Mouse (Mus musculus): ENCODE data around the gene B4galnt2. TPM values are rescaled to one million over a fixed set of nuclear protein-coding genes. Genes with fewer than 3 reads are reported as not detected.
"Not testable (repeated sequence)": the region's sequence is repeated elsewhere in the genome, so short reads cannot be mapped to it uniquely, and the experiment has no call there.

The B4galnt2 gene
- polyA plus RNA-seq, 1 experiment: not detected

DNA sequence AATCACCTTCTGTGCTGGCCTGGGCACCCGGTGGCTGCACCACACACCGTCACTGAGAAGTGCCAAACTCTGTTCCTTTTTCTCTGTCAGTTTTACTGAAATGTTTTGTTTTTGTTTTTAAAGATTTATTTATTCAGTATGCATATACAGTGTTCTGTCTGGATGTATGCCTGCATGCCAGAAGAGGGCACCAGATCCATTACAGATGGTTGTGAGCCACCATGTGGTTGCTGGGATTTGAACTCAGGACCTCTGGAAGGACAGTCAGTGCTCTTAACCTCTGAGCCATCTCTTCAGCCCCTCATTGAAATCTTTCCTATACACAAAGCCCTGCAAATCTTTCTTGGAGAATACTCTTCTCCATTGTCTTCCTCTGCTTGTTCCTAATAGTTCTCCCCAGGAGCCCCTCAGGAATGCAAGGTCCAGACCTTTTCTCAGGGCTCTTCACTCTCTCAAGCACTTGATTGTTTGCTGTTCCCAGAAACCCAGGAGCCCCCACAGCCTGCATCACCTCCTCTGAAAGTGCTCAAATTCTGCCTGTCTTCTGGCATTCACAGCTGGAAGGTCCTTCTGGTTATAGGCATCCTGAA lies 24.1 kb downstream of the B4galnt2 start:
- no peak for DNase-seq (ENCODE audit: low read depth)
- no peak for TF ChIP-seq CTCF (IDR thresholded peaks at IDR 0.05; ENCODE audit: borderline replicate concordance, extremely low read depth, insufficient read depth, insufficient read length)
- TF ChIP-seq POLR2A (IDR thresholded peaks at IDR 0.05; ENCODE audit: borderline replicate concordance, extremely low read depth, insufficient read depth, insufficient read length, poor library complexity, severe bottlenecking): no peak

- DNase-seq (ENCODE audit: low read depth): not testable (repeated sequence)
Observed at GRCm38 (mm10) chr11:95879861-95880260, 34.8 kb downstream of the B4galnt2 start.

DNA sequence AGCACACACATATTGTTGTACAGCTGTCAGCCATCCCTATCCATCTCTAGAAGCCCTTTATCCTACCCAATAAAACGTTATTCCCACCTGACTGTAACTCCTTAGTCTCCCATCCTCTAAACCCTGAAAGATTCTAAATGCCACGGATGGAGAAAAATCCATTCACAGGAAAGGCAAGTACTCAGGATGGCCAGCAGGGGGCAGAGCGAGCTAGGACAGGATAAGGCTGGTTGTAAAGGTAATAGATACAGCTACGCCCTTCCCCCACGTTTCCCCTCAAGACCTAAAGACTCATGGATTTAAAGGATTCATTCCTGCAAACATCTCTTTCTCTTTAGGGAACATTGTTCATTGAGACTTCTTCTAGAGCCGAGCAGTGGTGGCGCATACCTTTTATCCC lies 38.4 kb downstream of the B4galnt2 start:
- DNase-seq (ENCODE audit: low read depth): peak; percentile 85
- TF ChIP-seq POLR2A (IDR thresholded peaks at IDR 0.05; ENCODE audit: borderline replicate concordance, extremely low read depth, insufficient read depth, insufficient read length, poor library complexity, severe bottlenecking) (no peak), CTCF (IDR thresholded peaks at IDR 0.05; ENCODE audit: borderline replicate concordance, extremely low read depth, insufficient read depth, insufficient read length) (peak; percentile 80; the same call in 1 of the 2 replicates)

DNA sequence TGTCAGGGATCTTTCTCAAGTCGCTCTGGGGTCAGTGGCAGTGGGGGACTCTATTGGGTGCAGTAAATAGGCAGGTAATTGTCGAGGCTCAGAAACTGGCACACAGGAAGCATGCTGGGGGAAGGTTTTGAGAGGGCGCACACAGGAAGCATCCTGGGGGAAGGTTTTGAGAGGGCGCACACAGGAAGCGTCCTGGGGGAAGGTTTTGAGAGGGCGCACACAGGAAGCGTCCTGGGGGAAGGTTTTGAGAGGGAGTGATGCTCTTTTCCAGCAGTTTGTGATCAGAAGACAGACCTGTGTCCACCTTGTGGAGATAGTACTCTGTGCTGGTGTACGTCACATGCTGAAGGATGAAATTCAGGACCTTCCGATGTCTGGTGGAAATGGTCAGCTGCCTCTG lies 38.9 kb downstream of the B4galnt2 start:
- DNase-seq (ENCODE audit: low read depth): peak; percentile 31

GRCm38 (mm10) chr11:95869918-95870470 lies 44.7 kb downstream of the B4galnt2 start:
- no peak for TF ChIP-seq CTCF (IDR thresholded peaks at IDR 0.05; ENCODE audit: borderline replicate concordance, extremely low read depth, insufficient read depth, insufficient read length)
- no peak for TF ChIP-seq POLR2A (IDR thresholded peaks at IDR 0.05; ENCODE audit: borderline replicate concordance, extremely low read depth, insufficient read depth, insufficient read length, poor library complexity, severe bottlenecking)
- no peak for DNase-seq (ENCODE audit: low read depth)

More for the DNA sequence above, 38.9 kb downstream of the B4galnt2 start:
- no peak for TF ChIP-seq POLR2A (IDR thresholded peaks at IDR 0.05; ENCODE audit: borderline replicate concordance, extremely low read depth, insufficient read depth, insufficient read length, poor library complexity, severe bottlenecking)

DNA sequence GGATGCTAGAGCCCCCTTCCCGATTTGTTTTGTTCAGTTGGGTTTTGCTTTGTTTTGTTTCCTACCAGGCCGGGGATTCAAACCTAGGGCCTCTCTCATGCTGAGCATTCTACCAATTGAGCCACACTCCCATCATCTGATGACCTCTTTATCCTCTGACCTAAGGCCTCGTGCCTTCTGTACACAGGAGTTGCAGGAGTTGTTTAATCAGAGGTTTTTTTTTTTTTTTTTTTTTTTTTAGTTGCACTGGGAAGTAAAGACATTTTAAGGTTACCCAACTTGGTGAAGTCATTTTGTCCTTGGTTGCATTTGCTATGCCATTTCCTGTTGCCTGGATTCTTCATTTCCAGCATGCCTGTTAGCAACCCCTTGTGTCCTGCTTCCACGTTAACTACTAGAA lies 45.2 kb downstream of the B4galnt2 start:
- DNase-seq (ENCODE audit: low read depth): no peak
- TF ChIP-seq CTCF (IDR thresholded peaks at IDR 0.05; ENCODE audit: borderline replicate concordance, extremely low read depth, insufficient read depth, insufficient read length): no peak
- no peak for TF ChIP-seq POLR2A (IDR thresholded peaks at IDR 0.05; ENCODE audit: borderline replicate concordance, extremely low read depth, insufficient read depth, insufficient read length, poor library complexity, severe bottlenecking)

DNA sequence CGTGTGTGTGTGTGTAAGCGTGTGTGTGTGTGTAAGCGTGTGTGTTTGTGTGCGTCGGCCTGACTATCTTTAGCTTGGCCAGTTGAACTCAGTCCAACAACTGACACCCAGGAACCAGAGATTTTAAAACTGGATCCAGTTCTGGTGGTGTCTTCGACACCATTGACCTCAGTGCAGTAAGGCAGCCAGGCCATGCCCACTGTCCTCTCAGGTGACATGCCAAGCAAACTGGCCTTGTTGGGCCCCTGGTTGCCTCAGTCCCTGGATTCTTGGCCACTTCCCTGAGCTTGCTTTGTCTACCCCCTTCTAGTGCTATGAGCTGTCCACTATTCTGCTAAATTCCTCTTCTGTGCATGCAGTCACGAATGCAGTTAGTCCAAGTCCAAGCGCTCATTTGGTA lies 53.3 kb downstream of the B4galnt2 start:
- TF ChIP-seq CTCF (IDR thresholded peaks at IDR 0.05; ENCODE audit: borderline replicate concordance, extremely low read depth, insufficient read depth, insufficient read length) (no peak), POLR2A (IDR thresholded peaks at IDR 0.05; ENCODE audit: borderline replicate concordance, extremely low read depth, insufficient read depth, insufficient read length, poor library complexity, severe bottlenecking) (no peak)
- no peak for DNase-seq (ENCODE audit: low read depth)

- no peak for DNase-seq (ENCODE audit: low read depth)
- TF ChIP-seq CTCF (IDR thresholded peaks at IDR 0.05; ENCODE audit: borderline replicate concordance, extremely low read depth, insufficient read depth, insufficient read length) (no peak), POLR2A (IDR thresholded peaks at IDR 0.05; ENCODE audit: borderline replicate concordance, extremely low read depth, insufficient read depth, insufficient read length, poor library complexity, severe bottlenecking) (no peak)
Observed at GRCm38 (mm10) chr11:95860071-95860490, 54.6 kb downstream of the B4galnt2 start.

- TF ChIP-seq CTCF (IDR thresholded peaks at IDR 0.05; ENCODE audit: borderline replicate concordance, extremely low read depth, insufficient read depth, insufficient read length): no peak
- no peak for TF ChIP-seq POLR2A (IDR thresholded peaks at IDR 0.05; ENCODE audit: borderline replicate concordance, extremely low read depth, insufficient read depth, insufficient read length, poor library complexity, severe bottlenecking)
- DNase-seq (ENCODE audit: low read depth): peak; percentile 84
Observed at GRCm38 (mm10) chr11:95859468-95859855, 55.2 kb downstream of the B4galnt2 start.

DNA sequence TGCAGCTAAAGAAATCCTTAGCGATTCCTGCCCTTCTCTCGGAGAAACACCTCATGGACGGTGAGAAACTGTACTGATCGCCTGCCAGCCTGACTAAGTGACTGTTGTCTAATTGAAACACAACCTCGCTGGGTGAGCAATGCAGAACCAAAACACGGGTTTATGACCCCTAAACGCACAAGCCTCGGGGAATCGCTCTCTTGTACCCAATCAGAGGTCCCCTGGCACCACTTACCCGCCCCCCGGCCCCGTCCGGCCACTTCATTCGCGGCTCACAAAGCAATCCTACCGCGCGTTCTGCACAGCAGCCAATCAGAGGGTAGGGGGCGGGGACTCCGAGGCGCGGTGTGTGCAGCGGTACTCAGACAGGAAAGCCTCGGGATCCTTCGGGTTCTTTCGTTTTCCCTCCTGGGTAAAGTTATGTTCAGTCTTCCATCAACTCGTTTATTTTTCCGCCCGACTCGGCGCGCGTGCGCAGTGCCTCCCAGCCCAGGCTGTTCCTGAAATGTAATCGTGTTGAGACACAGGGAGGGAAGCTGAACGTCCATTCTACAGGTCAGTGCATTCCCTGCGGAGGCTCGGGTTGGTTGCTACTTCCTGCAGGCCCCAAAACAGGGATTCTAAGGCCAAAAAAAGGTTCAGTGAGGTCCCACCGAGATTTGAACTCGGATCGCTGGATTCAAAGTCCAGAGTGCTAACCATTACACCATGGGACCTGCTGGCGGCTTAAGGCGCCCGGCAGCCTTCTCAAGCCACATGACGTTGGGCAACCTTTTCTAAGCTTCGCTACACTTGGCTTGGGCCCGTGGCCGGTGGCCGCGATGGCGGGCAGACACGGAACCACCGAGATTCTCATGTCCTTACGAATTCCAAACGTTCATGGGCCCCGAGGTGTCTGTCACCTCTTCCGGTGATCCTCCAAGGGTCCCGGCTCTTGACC lies 55.9 kb downstream of the B4galnt2 start:
- no peak for TF ChIP-seq POLR2A (IDR thresholded peaks at IDR 0.05; ENCODE audit: borderline replicate concordance, extremely low read depth, insufficient read depth, insufficient read length, poor library complexity, severe bottlenecking)
- TF ChIP-seq CTCF (IDR thresholded peaks at IDR 0.05; ENCODE audit: borderline replicate concordance, extremely low read depth, insufficient read depth, insufficient read length): no peak

DNA sequence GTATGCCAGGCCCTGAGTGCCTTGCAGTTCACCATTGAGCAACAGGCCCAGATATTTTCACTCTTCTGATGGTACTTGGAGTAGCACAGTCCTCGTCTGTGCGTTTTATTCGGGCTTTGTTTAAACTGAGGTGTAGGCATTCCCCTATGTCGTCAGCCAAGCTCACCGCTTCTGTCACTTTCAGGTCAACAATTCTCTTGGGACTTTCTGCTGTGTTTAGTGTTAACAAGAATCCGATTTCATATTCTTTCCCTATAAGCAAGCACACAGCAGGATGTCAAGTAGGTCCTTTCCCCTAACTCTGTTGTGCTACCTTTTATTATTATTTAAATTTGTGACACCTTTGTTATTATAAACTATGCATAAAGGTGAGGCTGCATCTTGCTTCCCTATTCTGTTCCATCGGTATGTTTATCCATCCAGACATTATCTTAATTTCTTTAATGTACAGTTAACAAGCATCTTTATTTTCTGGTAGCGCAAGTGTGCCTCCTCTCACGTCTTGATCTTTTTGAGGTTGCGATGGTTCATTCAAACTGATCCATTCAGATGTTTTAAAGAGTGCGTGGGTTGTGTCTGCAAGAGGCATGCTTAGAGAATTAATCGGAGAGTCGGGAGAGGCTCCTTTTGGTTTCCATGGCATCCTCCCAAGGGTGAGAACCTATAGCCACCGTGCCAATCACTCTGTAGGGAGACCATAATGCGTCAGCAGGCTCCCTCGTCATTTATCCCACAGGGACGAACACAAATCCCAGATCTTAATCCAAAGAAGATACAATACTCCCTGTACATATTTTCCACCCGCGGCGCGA lies 56.8 kb downstream of the B4galnt2 start:
- TF ChIP-seq CTCF (IDR thresholded peaks at IDR 0.05; ENCODE audit: borderline replicate concordance, extremely low read depth, insufficient read depth, insufficient read length) (no peak), POLR2A (IDR thresholded peaks at IDR 0.05; ENCODE audit: borderline replicate concordance, extremely low read depth, insufficient read depth, insufficient read length, poor library complexity, severe bottlenecking) (no peak)
- peak; percentile 3 for DNase-seq (ENCODE audit: low read depth)

More for the DNA sequence above, 55.9 kb downstream of the B4galnt2 start:
- peak; percentile 99 for DNase-seq (ENCODE audit: low read depth)
